Mouse (Mus musculus) ES-Bruce4 (cell line): ENCODE measurements around the gene Krt16.

Source experiments
- CTCF ChIP-seq: IDR thresholded peaks from one replicate; pipeline ENCODE4 v1.8.1; 2011; ENCODE audit warnings: low read depth, low read length
- EP300 ChIP-seq: IDR thresholded peaks from 2 replicates; pipeline ENCODE4 v1.6.1; 2011; ENCODE audit warnings: low read depth, low read length; ENCODE audit not compliant: insufficient read depth

DNA sequence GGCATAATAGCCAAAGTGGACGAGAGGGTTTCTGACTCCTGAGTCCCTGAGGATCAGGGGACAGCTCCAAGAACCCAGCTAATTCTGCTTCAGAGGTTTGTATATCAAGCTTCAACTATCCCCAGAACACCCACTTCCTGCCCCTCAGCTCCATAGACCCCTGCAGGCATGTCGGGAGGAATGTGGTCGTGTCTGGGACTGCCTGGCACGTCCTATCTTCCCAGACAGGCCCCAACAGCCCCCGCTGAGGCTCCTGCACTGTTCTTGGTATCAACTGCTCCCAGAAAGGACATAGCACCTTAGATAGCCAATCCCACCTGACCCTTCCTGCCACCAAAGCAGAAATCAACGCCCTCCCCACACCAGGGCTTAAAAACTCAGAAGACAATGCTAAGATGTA is 40.2 kb downstream of the Krt16 start:
- TF ChIP-seq CTCF (no peak), EP300 (no peak)
